Mouse (Mus musculus): ENCODE results near the gene Pdzk1. TPM values are rescaled to one million over a fixed set of nuclear protein-coding genes. Genes with fewer than 3 reads are reported as not detected.

Gene Pdzk1
- total and polyA plus RNA-seq, 3 experiments: 0.13 TPM; not detected in 2

DNA sequence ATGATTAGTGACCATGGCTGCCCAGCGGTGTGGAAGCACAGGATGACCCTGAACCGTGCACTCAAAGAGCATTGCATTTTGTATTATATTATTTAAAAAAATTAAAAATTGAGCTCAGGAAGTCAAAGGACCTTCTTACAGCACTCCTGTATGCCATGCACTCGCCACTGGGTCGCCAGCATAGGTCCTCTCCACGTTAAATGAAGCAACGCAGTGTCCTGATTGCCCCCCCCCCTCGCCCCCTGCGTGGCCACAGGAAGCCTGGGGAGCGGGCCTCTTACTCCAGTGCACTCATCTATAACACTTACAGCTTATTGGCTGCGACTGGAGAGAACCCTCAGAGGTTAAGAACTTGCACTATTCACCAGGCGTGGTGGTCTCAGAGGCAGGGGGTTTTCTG, 3.8 kb upstream of the Pdzk1 start:
- no peak overlapping the region for H3K4me3 ChIP-seq (replicated peaks in 1 of 3; ENCODE audit: low read depth in 2 of 3, low read length in 2 of 3, poor library complexity in 1 of 3)
- H3K9me3 ChIP-seq (replicated peaks; ENCODE audit: low read length): no peaks in the 10 kb centered on the region
- H3K79me2 ChIP-seq (replicated peaks; ENCODE audit: control insufficient read depth, extremely low read depth, insufficient read depth, poor library complexity, severe bottlenecking): no peaks in the 10 kb centered on the region
- no peak for DNase-seq (ENCODE audit: extremely low read depth)
- no peaks in the 10 kb centered on the region for H3K4me1 ChIP-seq (ENCODE audit: control insufficient read depth in 1 of 2, insufficient read depth in 2 of 2)
- dilution Hi-C loops (cut with MboI; ENCODE audit: extremely low pct_ligation_motif_present, extremely low pct_unique_long_range_greater_than_20kb, low sequenced_read_pairs): no loop called here
- no peak for TF ChIP-seq GABPA (IDR thresholded peaks at IDR 0.05; ENCODE audit: insufficient replicate concordance, low read depth, low read length)
- TF ChIP-seq UBTF (IDR thresholded peaks at IDR 0.05; ENCODE audit: low read depth, low read length): no peak
- no peak for TF ChIP-seq TCF12 (IDR thresholded peaks at IDR 0.05; ENCODE audit: low read depth, low read length)
- TF ChIP-seq USF1 (IDR thresholded peaks at IDR 0.05; ENCODE audit: low read depth, low read length): no peak
- TF ChIP-seq RCOR1 (conservative IDR thresholded peaks at IDR 0.05; ENCODE audit: low read depth, low read length): no peak
- TF ChIP-seq CHD1 (IDR thresholded peaks at IDR 0.05; ENCODE audit: low read depth, low read length): no peak
- no peak for TF ChIP-seq SMC3 (IDR thresholded peaks at IDR 0.05; ENCODE audit: low read depth, low read length)
- TF ChIP-seq E2F4 (IDR thresholded peaks at IDR 0.05; ENCODE audit: insufficient replicate concordance, low read depth, low read length): no peak
- no peak for TF ChIP-seq JUN (IDR thresholded peaks at IDR 0.05; ENCODE audit: insufficient read depth, low read depth, low read length)
- TF ChIP-seq CHD2 (IDR thresholded peaks at IDR 0.05; ENCODE audit: low read length): no peak
- TF ChIP-seq ETS1 (conservative IDR thresholded peaks at IDR 0.05; ENCODE audit: low read depth, low read length): no peak
- TF ChIP-seq IRF4 (IDR thresholded peaks at IDR 0.05; ENCODE audit: low read depth, low read length): no peak
- TF ChIP-seq ZC3H11A (IDR thresholded peaks at IDR 0.05; ENCODE audit: low read depth, low read length): no peak
- TF ChIP-seq POLR2A (IDR thresholded peaks at IDR 0.05; ENCODE audit: low read depth, low read length): no peak
- TF ChIP-seq CTCF (conservative IDR thresholded peaks at IDR 0.05 in 1 of 2, IDR thresholded peaks at IDR 0.05 in 1 of 2; ENCODE audit: low read depth in 2 of 2, low read length in 2 of 2): no peak
- no peak for TF ChIP-seq MYC (IDR thresholded peaks at IDR 0.05; ENCODE audit: low read depth, low read length)
- no peak for TF ChIP-seq MEF2A (IDR thresholded peaks at IDR 0.05; ENCODE audit: borderline replicate concordance, low read depth, low read length)
- no peak for TF ChIP-seq ZKSCAN1 (IDR thresholded peaks at IDR 0.05; ENCODE audit: borderline replicate concordance, low read depth, low read length)
- TF ChIP-seq KAT2A (IDR thresholded peaks at IDR 0.05; ENCODE audit: insufficient replicate concordance, low read length): no peak
- H3K27me3 ChIP-seq (replicated peaks): no peaks in the 10 kb centered on the region
- no peak overlapping the region for H3K4me2 ChIP-seq (ENCODE audit: insufficient read depth, low read depth, poor library complexity, severe bottlenecking)
- H3K27ac ChIP-seq (ENCODE audit: insufficient read depth, low read depth): no peak overlapping the region
- in situ Hi-C loops (cut with MboI; ENCODE audit: low pct_ligation_motif_present, low pct_unique_long_range_greater_than_20kb, low sequenced_read_pairs): no loop called here
- H3K36me3 ChIP-seq (replicated peaks in 1 of 2; ENCODE audit: control insufficient read depth in 1 of 2, insufficient read depth in 1 of 2, low read length in 1 of 2): no peaks in the 10 kb centered on the region
- no peak overlapping the region for H3K9ac ChIP-seq (ENCODE audit: insufficient read depth, low read depth)

GRCm38 (mm10) chr3:96828308-96828864, 698 bp upstream of the Pdzk1 start:
- in situ Hi-C loops (cut with MboI; ENCODE audit: low pct_ligation_motif_present, low pct_unique_long_range_greater_than_20kb, low sequenced_read_pairs): no loop called here
- H3K9ac ChIP-seq (ENCODE audit: insufficient read depth, low read depth): no peak overlapping the region
- dilution Hi-C loops (cut with MboI; ENCODE audit: extremely low pct_ligation_motif_present, extremely low pct_unique_long_range_greater_than_20kb, low sequenced_read_pairs): no loop called here

More at GRCm38 (mm10) chr3:96828308-96828864, 698 bp upstream of the Pdzk1 start:
- Histone ChIP-seq H3K27ac (ENCODE audit: insufficient read depth, low read depth) (no peak overlapping the region), H3K4me2 (ENCODE audit: insufficient read depth, low read depth, poor library complexity, severe bottlenecking) (no peak overlapping the region), H3K4me3 (replicated peaks in 1 of 3; ENCODE audit: low read depth in 2 of 3, low read length in 2 of 3, poor library complexity in 1 of 3) (no peak overlapping the region), H3K9me3 (replicated peaks; ENCODE audit: low read length) (no peaks in the 10 kb centered on the region), H3K36me3 (replicated peaks in 1 of 2; ENCODE audit: control insufficient read depth in 1 of 2, insufficient read depth in 1 of 2, low read length in 1 of 2) (no peaks in the 10 kb centered on the region), H3K79me2 (replicated peaks; ENCODE audit: control insufficient read depth, extremely low read depth, insufficient read depth, poor library complexity, severe bottlenecking) (no peaks in the 10 kb centered on the region), H3K4me1 (ENCODE audit: control insufficient read depth in 1 of 2, insufficient read depth in 2 of 2) (no peaks in the 10 kb centered on the region), H3K27me3 (replicated peaks) (no peaks in the 10 kb centered on the region)
- no peak for DNase-seq (ENCODE audit: extremely low read depth)
- no peak for TF ChIP-seq JUND (conservative IDR thresholded peaks at IDR 0.05; ENCODE audit: low read depth, low read length)
- no peak for TF ChIP-seq MXI1 (IDR thresholded peaks at IDR 0.05; ENCODE audit: low read depth, low read length)
- TF ChIP-seq CHD2 (IDR thresholded peaks at IDR 0.05; ENCODE audit: low read length): no peak
- no peak for TF ChIP-seq ELF1 (IDR thresholded peaks at IDR 0.05; ENCODE audit: low read depth, low read length)
- no peak for TF ChIP-seq NRF1 (IDR thresholded peaks at IDR 0.05; ENCODE audit: low read depth, low read length)
- no peak for TF ChIP-seq ZNF384 (IDR thresholded peaks at IDR 0.05; ENCODE audit: low read depth, low read length)
- no peak for TF ChIP-seq POLR2A (IDR thresholded peaks at IDR 0.05; ENCODE audit: low read depth, low read length)
- TF ChIP-seq ETS1 (conservative IDR thresholded peaks at IDR 0.05; ENCODE audit: low read depth, low read length): no peak
- TF ChIP-seq SIN3A (IDR thresholded peaks at IDR 0.05; ENCODE audit: low read length): no peak
- no peak for TF ChIP-seq TCF12 (IDR thresholded peaks at IDR 0.05; ENCODE audit: low read depth, low read length)
- TF ChIP-seq HCFC1 (IDR thresholded peaks at IDR 0.05; ENCODE audit: low read depth, low read length): no peak
- no peak for TF ChIP-seq ZKSCAN1 (IDR thresholded peaks at IDR 0.05; ENCODE audit: borderline replicate concordance, low read depth, low read length)
- TF ChIP-seq GABPA (IDR thresholded peaks at IDR 0.05; ENCODE audit: insufficient replicate concordance, low read depth, low read length): no peak
- no peak for TF ChIP-seq BHLHE40 (IDR thresholded peaks at IDR 0.05; ENCODE audit: low read depth, low read length)

All from CH12.LX (cell line).